Mouse (Mus musculus): ENCODE results near the gene Mlip. TPM values are rescaled to one million over a fixed set of nuclear protein-coding genes. Genes with fewer than 3 reads are reported as not detected.

Gene Mlip
- polyA plus RNA-seq, 1 experiment, result not detected

GRCm38 (mm10) chr9:77318346-77318745 lies 34.4 kb downstream of the Mlip start:
- TF ChIP-seq POLR2A (IDR thresholded peaks at IDR 0.05; ENCODE audit: insufficient read depth, low read depth, low read length) (no peak), CTCF (IDR thresholded peaks at IDR 0.05; ENCODE audit: insufficient read depth, low read depth, low read length) (no peak)
- Histone ChIP-seq H3K27ac (ENCODE audit: insufficient read depth, low read depth, low read length) (no peak overlapping the region), H3K4me1 (ENCODE audit: control insufficient read depth, insufficient read depth, low read length) (no peaks in the 10 kb centered on the region), H3K4me3 (ENCODE audit: insufficient read depth, low read depth, low read length) (no peak overlapping the region)
- 73% methylated on average over 3 of the region's 3 CpGs for WGBS

- no peak for TF ChIP-seq CTCF (IDR thresholded peaks at IDR 0.05; ENCODE audit: insufficient read depth, low read depth, low read length)
- no peak for TF ChIP-seq POLR2A (IDR thresholded peaks at IDR 0.05; ENCODE audit: insufficient read depth, low read depth, low read length)
- Histone ChIP-seq H3K4me3 (ENCODE audit: insufficient read depth, low read depth, low read length) (no peak overlapping the region), H3K27ac (ENCODE audit: insufficient read depth, low read depth, low read length) (no peak overlapping the region), H3K4me1 (ENCODE audit: control insufficient read depth, insufficient read depth, low read length) (no peaks in the 10 kb centered on the region)
- 67% methylated on average over 6 of the region's 6 CpGs for WGBS
Observed at GRCm38 (mm10) chr9:77310548-77310947, 42.2 kb downstream of the Mlip start.

- TF ChIP-seq POLR2A (IDR thresholded peaks at IDR 0.05; ENCODE audit: insufficient read depth, low read depth, low read length) (no peak), CTCF (IDR thresholded peaks at IDR 0.05; ENCODE audit: insufficient read depth, low read depth, low read length) (no peak)
- Histone ChIP-seq H3K4me1 (ENCODE audit: control insufficient read depth, insufficient read depth, low read length) (no peaks in the 10 kb centered on the region), H3K4me3 (ENCODE audit: insufficient read depth, low read depth, low read length) (no peak overlapping the region), H3K27ac (ENCODE audit: insufficient read depth, low read depth, low read length) (no peak overlapping the region)
- WGBS, result 75% methylated on average over 2 of the region's 2 CpGs
Observed at GRCm38 (mm10) chr9:77305417-77305816, 47.4 kb downstream of the Mlip start.

- Histone ChIP-seq H3K27ac (ENCODE audit: insufficient read depth, low read depth, low read length) (no peak overlapping the region), H3K4me1 (ENCODE audit: control insufficient read depth, insufficient read depth, low read length) (no peaks in the 10 kb centered on the region), H3K4me3 (ENCODE audit: insufficient read depth, low read depth, low read length) (no peak overlapping the region)
- TF ChIP-seq CTCF (IDR thresholded peaks at IDR 0.05; ENCODE audit: insufficient read depth, low read depth, low read length) (no peak), POLR2A (IDR thresholded peaks at IDR 0.05; ENCODE audit: insufficient read depth, low read depth, low read length) (no peak)
- 42% methylated on average over 8 of the region's 8 CpGs for WGBS
Observed at GRCm38 (mm10) chr9:77302340-77302739, 50.4 kb downstream of the Mlip start.

- WGBS, result 95% methylated on average over 5 of the region's 5 CpGs
- Histone ChIP-seq H3K4me1 (ENCODE audit: control insufficient read depth, insufficient read depth, low read length) (no peaks in the 10 kb centered on the region), H3K27ac (ENCODE audit: insufficient read depth, low read depth, low read length) (no peak overlapping the region), H3K4me3 (ENCODE audit: insufficient read depth, low read depth, low read length) (no peak overlapping the region)
- TF ChIP-seq POLR2A (IDR thresholded peaks at IDR 0.05; ENCODE audit: insufficient read depth, low read depth, low read length) (no peak), CTCF (IDR thresholded peaks at IDR 0.05; ENCODE audit: insufficient read depth, low read depth, low read length) (no peak)
Observed at GRCm38 (mm10) chr9:77287958-77288357, 64.8 kb downstream of the Mlip start.

- H3K4me1 ChIP-seq (ENCODE audit: control insufficient read depth, insufficient read depth, low read length), result peaks cover 3% of the 10 kb centered on the region; the same call in 1 of the 2 replicates
- WGBS, result 79% methylated on average over 5 of the region's 5 CpGs
- no peak for TF ChIP-seq CTCF (IDR thresholded peaks at IDR 0.05; ENCODE audit: insufficient read depth, low read depth, low read length)
- no peak for TF ChIP-seq POLR2A (IDR thresholded peaks at IDR 0.05; ENCODE audit: insufficient read depth, low read depth, low read length)
- H3K27ac ChIP-seq (ENCODE audit: insufficient read depth, low read depth, low read length), result no peak overlapping the region
- no peak overlapping the region for H3K4me3 ChIP-seq (ENCODE audit: insufficient read depth, low read depth, low read length)
Observed at GRCm38 (mm10) chr9:77279371-77279770, 73.4 kb downstream of the Mlip start.

- TF ChIP-seq CTCF (IDR thresholded peaks at IDR 0.05; ENCODE audit: insufficient read depth, low read depth, low read length) (no peak), POLR2A (IDR thresholded peaks at IDR 0.05; ENCODE audit: insufficient read depth, low read depth, low read length) (no peak)
- H3K27ac ChIP-seq (ENCODE audit: insufficient read depth, low read depth, low read length), result no peak overlapping the region; the same call in 1 of the 2 replicates
Observed at GRCm38 (mm10) chr9:77278055-77278454, 74.7 kb downstream of the Mlip start.

GRCm38 (mm10) chr9:77277270-77277669 lies 75.5 kb downstream of the Mlip start:
- WGBS, result 55% methylated on average over 5 of the region's 5 CpGs
- H3K4me3 ChIP-seq (ENCODE audit: insufficient read depth, low read depth, low read length), result no peak overlapping the region
- TF ChIP-seq CTCF (IDR thresholded peaks at IDR 0.05; ENCODE audit: insufficient read depth, low read depth, low read length), result no peak
- H3K4me1 ChIP-seq (ENCODE audit: control insufficient read depth, insufficient read depth, low read length), result peaks cover 3% of the 10 kb centered on the region; the same call in 1 of the 2 replicates
- 0 out of 2 replicates have a peak overlapping the region, but pooled peaks have one; percentile 12 for H3K27ac ChIP-seq (ENCODE audit: insufficient read depth, low read depth, low read length)

More at GRCm38 (mm10) chr9:77278055-77278454, 74.7 kb downstream of the Mlip start:
- peaks cover 3% of the 10 kb centered on the region; the same call in 1 of the 2 replicates for H3K4me1 ChIP-seq (ENCODE audit: control insufficient read depth, insufficient read depth, low read length)
- 46% methylated on average over 3 of the region's 3 CpGs for WGBS
- H3K4me3 ChIP-seq (ENCODE audit: insufficient read depth, low read depth, low read length), result no peak overlapping the region

- WGBS, result 48% methylated on average over 5 of the region's 5 CpGs
- Histone ChIP-seq H3K27ac (ENCODE audit: insufficient read depth, low read depth, low read length) (no peak overlapping the region), H3K4me3 (ENCODE audit: insufficient read depth, low read depth, low read length) (no peak overlapping the region), H3K4me1 (ENCODE audit: control insufficient read depth, insufficient read depth, low read length) (peaks cover 3% of the 10 kb centered on the region; the same call in 1 of the 2 replicates)
- TF ChIP-seq CTCF (IDR thresholded peaks at IDR 0.05; ENCODE audit: insufficient read depth, low read depth, low read length) (no peak), POLR2A (IDR thresholded peaks at IDR 0.05; ENCODE audit: insufficient read depth, low read depth, low read length) (no peak)
Observed at GRCm38 (mm10) chr9:77276451-77277154, 76.2 kb downstream of the Mlip start.

Data from olfactory bulb, adult 2 months (tissue).